Mouse (Mus musculus) testis, adult 2 months (tissue): Measurements from ENCODE around the gene Olfr1008. TPM values are rescaled to one million over a fixed set of nuclear protein-coding genes. Genes with fewer than 3 reads are reported as not detected.
"Not testable (repeated sequence)": the region's sequence is repeated elsewhere in the genome, so short reads cannot be mapped to it uniquely, and the experiment has no call there.

Experiments used
- H3K27ac ChIP-seq: fragments of 200-500 bp; 2 replicates; pipeline ENCODE4 v1.5.1; 2012; ENCODE audit warnings: low read depth, low read length; ENCODE audit not compliant: control insufficient read depth, insufficient read depth
- H3K27me3 ChIP-seq: fragments of 200-500 bp; 2 replicates; pipeline ENCODE4 v1.6.1; 2012; ENCODE audit warnings: mild to moderate bottlenecking, low read length, moderate library complexity; ENCODE audit not compliant: control insufficient read depth, insufficient read depth
- H3K36me3 ChIP-seq: fragments of 200-500 bp; 2 replicates; pipeline ENCODE4 v1.6.1; 2012; ENCODE audit warnings: mild to moderate bottlenecking, low read length; ENCODE audit not compliant: control insufficient read depth, insufficient read depth
- H3K4me1 ChIP-seq: fragments of 200-500 bp; 2 replicates; pipeline ENCODE4 v1.6.1; 2012; ENCODE audit warnings: low read length; ENCODE audit not compliant: control insufficient read depth, insufficient read depth
- H3K4me3 ChIP-seq: fragments of 200-500 bp; 2 replicates; pipeline ENCODE4 v1.5.1; 2012; ENCODE audit warnings: low read depth, mild to moderate bottlenecking, low read length, moderate library complexity, mixed read lengths; ENCODE audit not compliant: control insufficient read depth
- CTCF ChIP-seq: fragments of 200-500 bp; IDR thresholded peaks from 2 replicates; pipeline ENCODE4 v1.5.1; 2012; ENCODE audit warnings: low read depth, mild to moderate bottlenecking, inconsistent platforms, low read length, moderate library complexity; ENCODE audit not compliant: control insufficient read depth, insufficient read depth, insufficient replicate concordance
- POLR2A ChIP-seq: fragments of 200-500 bp; IDR thresholded peaks from 2 replicates; pipeline ENCODE4 v1.6.1; 2012; ENCODE audit warnings: low read depth, mild to moderate bottlenecking, inconsistent platforms, low read length, moderate library complexity; ENCODE audit not compliant: control insufficient read depth
- polyA plus RNA-seq: library from polyadenylated mRNA; depleted of rRNA; stranded (reverse); fragments of >200 nt; gene quantifications from 2 replicates; pipeline ENCODE4 v1.2.3, GENCODE M21; 2012; rRNA removed

Gene Olfr1008
- polyA plus RNA-seq: not detected in 2 replicates

- TF ChIP-seq CTCF: no peak
- no peak for TF ChIP-seq POLR2A
- H3K27ac ChIP-seq: no peak within 1 kb of the TSS
- H3K4me3 ChIP-seq: no peak within 1 kb of the TSS
- H3K36me3 ChIP-seq: no peaks in the 10 kb centered on the region
- no peaks in the 10 kb centered on the region for H3K4me1 ChIP-seq
- H3K27me3 ChIP-seq: no peaks in the 10 kb centered on the region
Measured at GRCm38 (mm10) chr2:85689131-85689530, at the start of gene Olfr1008. Olfr1008 (plus strand) TSS chr2:85689431.

- TF ChIP-seq POLR2A (no peak), CTCF (no peak)
- Histone ChIP-seq H3K4me1 (no peaks in the 10 kb centered on the region), H3K4me3 (no peak within 1 kb of the TSS), H3K36me3 (no peaks in the 10 kb centered on the region), H3K27ac (no peak within 1 kb of the TSS), H3K27me3 (no peaks in the 10 kb centered on the region)
Measured at GRCm38 (mm10) chr2:85650604-85651003, 38.6 kb upstream of the Olfr1008 start, which contains the start of gene Olfr1002. Olfr1002 (minus strand) TSS chr2:85650704.

GRCm38 (mm10) chr2:85664355-85664754, 24.9 kb upstream of the Olfr1008 start, which contains the start of gene Olfr154:
Olfr154 (minus strand) TSS chr2:85664455.
- H3K27me3 ChIP-seq: not testable (repeated sequence)

GRCm38 (mm10) chr2:85678667-85679066, 10.6 kb upstream of the Olfr1008 start, which contains the start of gene Olfr1006:
Olfr1006 (minus strand) TSS chr2:85678767.
- no peaks in the 10 kb centered on the region for H3K4me1 ChIP-seq
- no peaks in the 10 kb centered on the region for H3K27me3 ChIP-seq
- no peak within 1 kb of the TSS for H3K27ac ChIP-seq
- no peak within 1 kb of the TSS for H3K4me3 ChIP-seq
- H3K36me3 ChIP-seq: no peaks in the 10 kb centered on the region
- no peak for TF ChIP-seq CTCF
- TF ChIP-seq POLR2A: no peak

More at GRCm38 (mm10) chr2:85664355-85664754, 24.9 kb upstream of the Olfr1008 start, which contains the start of gene Olfr154:
- not testable (repeated sequence) for H3K4me1 ChIP-seq, H3K27ac ChIP-seq, H3K36me3 ChIP-seq, H3K4me3 ChIP-seq

GRCm38 (mm10) chr2:85710680-85711079, 21.4 kb downstream of the Olfr1008 start:
- not testable (repeated sequence) for H3K27me3 ChIP-seq, H3K27ac ChIP-seq, H3K36me3 ChIP-seq, H3K4me3 ChIP-seq, H3K4me1 ChIP-seq

GRCm38 (mm10) chr2:85711159-85711558, 21.9 kb downstream of the Olfr1008 start:
- H3K27me3 ChIP-seq: no peaks in the 10 kb centered on the region
- H3K27ac ChIP-seq: no peak overlapping the region
- no peak overlapping the region for H3K4me3 ChIP-seq
- H3K4me1 ChIP-seq: no peaks in the 10 kb centered on the region
- H3K36me3 ChIP-seq: no peaks in the 10 kb centered on the region
- TF ChIP-seq POLR2A: no peak

GRCm38 (mm10) chr2:85715119-85715518, 25.9 kb downstream of the Olfr1008 start, which contains the start of gene Olfr1009:
Olfr1009 (plus strand) TSS chr2:85715419.
- Histone ChIP-seq H3K4me1 (no peaks in the 10 kb centered on the region), H3K4me3 (no peak within 1 kb of the TSS), H3K36me3 (no peaks in the 10 kb centered on the region), H3K27ac (no peak within 1 kb of the TSS), H3K27me3 (no peaks in the 10 kb centered on the region)
- TF ChIP-seq CTCF (no peak), POLR2A (no peak)

GRCm38 (mm10) chr2:85725793-85726192, 36.6 kb downstream of the Olfr1008 start:
- Histone ChIP-seq H3K4me1 (no peaks in the 10 kb centered on the region), H3K36me3 (no peaks in the 10 kb centered on the region), H3K4me3 (no peak overlapping the region), H3K27me3 (no peaks in the 10 kb centered on the region), H3K27ac (no peak overlapping the region)
- no peak for TF ChIP-seq CTCF

Other genes with a start within 250 kb of the Olfr1008 start
- gene Olfr995, start 245.8 kb upstream of the Olfr1008 start, polyA plus RNA-seq: not detected in 2 replicates
- gene 4833423E24Rik, start 170.4 kb upstream of the Olfr1008 start, polyA plus RNA-seq: not detected in 2 replicates
- not detected in 2 replicates for gene Olfr996, start 110.2 kb upstream of the Olfr1008 start, polyA plus RNA-seq
- gene Olfr998, start 100.5 kb upstream of the Olfr1008 start, polyA plus RNA-seq: not detected in 2 replicates
- not detected in 2 replicates for gene Olfr1000, start 77.5 kb upstream of the Olfr1008 start, polyA plus RNA-seq
- not detected in 2 replicates for gene Olfr1002, start 38.7 kb upstream of the Olfr1008 start, polyA plus RNA-seq
- gene Olfr154, start 25.0 kb upstream of the Olfr1008 start, polyA plus RNA-seq: not detected in 2 replicates
- not detected in 2 replicates for gene Olfr1006, start 10.7 kb upstream of the Olfr1008 start, polyA plus RNA-seq
- not detected in 2 replicates for gene Olfr1009, start 26.0 kb downstream of the Olfr1008 start, polyA plus RNA-seq
- not detected in 2 replicates for gene Olfr1012, start 73.3 kb downstream of the Olfr1008 start, polyA plus RNA-seq
- gene Olfr1013, start 77.7 kb downstream of the Olfr1008 start, polyA plus RNA-seq: not detected in 2 replicates
- not detected in 2 replicates for gene Olfr1014, start 83.3 kb downstream of the Olfr1008 start, polyA plus RNA-seq
- gene Olfr1015, start 92.6 kb downstream of the Olfr1008 start, polyA plus RNA-seq: not detected in 2 replicates
- not detected in 2 replicates for gene Olfr1016, start 113.1 kb downstream of the Olfr1008 start, polyA plus RNA-seq
- gene Olfr1018, start 129.0 kb downstream of the Olfr1008 start, polyA plus RNA-seq: not detected in 2 replicates
- gene Olfr1019, start 156.1 kb downstream of the Olfr1008 start, polyA plus RNA-seq: not detected in 2 replicates
- not detected in 2 replicates for gene Olfr1020, start 157.6 kb downstream of the Olfr1008 start, polyA plus RNA-seq
- not detected in 2 replicates for gene Olfr1022, start 179.2 kb downstream of the Olfr1008 start, polyA plus RNA-seq
- gene Olfr1023, start 196.2 kb downstream of the Olfr1008 start, polyA plus RNA-seq: not detected in 2 replicates
- not detected in 2 replicates for gene Olfr1024, start 215.6 kb downstream of the Olfr1008 start, polyA plus RNA-seq
- gene Olfr1025-ps1, start 225.8 kb downstream of the Olfr1008 start, polyA plus RNA-seq: not detected in 2 replicates
- not detected in 2 replicates for gene Olfr1026, start 232.1 kb downstream of the Olfr1008 start, polyA plus RNA-seq